Mouse (Mus musculus) retina, postnatal 7 days (tissue): ENCODE measurements around the gene Aggf1.

ENCODE experiments used
- DNase-seq: peaks from one replicate; pipeline ENCODE4 v3.0.0-alpha.2; 2012; ENCODE audit warnings: low read depth, low spot score

The Aggf1 gene

GRCm38 (mm10) chr13:95332086-95332899 lies 42.9 kb downstream of the Aggf1 start:
- no peak for DNase-seq

- no peak for DNase-seq
Observed at GRCm38 (mm10) chr13:95330507-95330906, 44.6 kb downstream of the Aggf1 start.

- DNase-seq, result no peak
Observed at GRCm38 (mm10) chr13:95328767-95329166, 46.4 kb downstream of the Aggf1 start.

- no peak for DNase-seq
Observed at GRCm38 (mm10) chr13:95327345-95327741, 47.8 kb downstream of the Aggf1 start.

DNA sequence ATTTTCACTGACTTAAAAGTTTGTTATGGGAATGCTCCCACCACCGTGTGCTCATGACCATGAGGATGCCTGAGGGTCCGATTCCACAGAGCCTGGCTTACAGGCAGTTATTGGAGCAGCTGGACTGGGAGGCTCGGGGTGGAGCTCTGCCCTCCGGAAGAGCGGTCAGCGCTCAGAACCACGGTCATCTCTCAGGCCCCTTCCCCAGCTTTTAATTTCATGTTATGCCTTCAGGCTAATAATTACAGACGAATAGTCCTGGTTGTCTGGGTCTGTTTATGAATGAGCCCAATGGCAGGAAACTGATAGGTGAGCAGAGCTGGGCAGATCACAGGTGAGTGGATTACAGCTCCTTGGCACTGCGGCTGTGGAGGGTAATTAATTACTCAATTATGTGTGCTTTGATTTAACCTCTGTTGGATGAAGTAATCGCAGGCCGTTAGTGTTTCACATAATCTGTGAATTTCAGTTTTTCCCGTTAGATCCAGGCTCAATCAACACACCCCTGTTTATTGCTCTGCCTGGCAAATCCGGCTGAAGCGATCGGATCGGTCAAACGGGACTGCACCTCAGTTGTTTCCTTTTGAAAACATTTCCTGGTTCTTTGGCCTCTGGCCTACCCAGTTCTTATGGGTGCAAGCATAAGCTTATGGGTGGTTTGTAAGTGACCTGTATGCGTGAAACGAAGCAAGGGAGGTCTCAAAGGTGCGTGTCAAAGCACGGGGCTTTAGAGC lies 48.4 kb downstream of the Aggf1 start:
- no peak for DNase-seq

DNA sequence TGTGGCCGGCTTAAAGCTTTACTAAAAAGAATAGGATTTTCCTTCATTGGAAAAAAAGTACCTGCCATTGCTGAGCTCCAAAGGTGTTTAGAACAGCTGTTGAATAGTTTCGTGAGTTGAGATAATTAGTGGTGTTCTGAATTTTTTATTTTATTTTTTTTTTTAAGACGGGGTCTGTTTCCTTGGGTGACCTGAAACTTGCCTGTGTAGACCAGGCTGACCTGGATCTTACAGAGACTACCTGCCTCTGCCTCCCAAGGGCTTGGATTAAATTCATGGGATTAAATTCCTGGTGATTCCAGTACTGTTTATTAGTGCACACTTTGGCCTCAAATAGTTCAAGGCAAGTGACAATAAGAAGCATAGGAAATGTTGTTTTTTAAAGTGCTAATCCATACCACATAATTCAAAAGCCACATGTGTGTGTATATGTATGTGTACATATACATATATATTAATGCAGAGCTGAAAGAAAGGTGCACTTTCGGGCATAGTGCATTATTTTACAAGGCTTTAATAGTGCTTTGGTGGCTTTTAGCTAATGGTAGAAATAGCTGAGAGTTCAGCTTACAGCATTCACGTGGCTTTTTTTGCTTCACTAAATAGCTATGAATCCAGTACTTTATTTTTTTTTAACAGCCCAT lies 49.1 kb downstream of the Aggf1 start:
- DNase-seq, result no peak

DNA sequence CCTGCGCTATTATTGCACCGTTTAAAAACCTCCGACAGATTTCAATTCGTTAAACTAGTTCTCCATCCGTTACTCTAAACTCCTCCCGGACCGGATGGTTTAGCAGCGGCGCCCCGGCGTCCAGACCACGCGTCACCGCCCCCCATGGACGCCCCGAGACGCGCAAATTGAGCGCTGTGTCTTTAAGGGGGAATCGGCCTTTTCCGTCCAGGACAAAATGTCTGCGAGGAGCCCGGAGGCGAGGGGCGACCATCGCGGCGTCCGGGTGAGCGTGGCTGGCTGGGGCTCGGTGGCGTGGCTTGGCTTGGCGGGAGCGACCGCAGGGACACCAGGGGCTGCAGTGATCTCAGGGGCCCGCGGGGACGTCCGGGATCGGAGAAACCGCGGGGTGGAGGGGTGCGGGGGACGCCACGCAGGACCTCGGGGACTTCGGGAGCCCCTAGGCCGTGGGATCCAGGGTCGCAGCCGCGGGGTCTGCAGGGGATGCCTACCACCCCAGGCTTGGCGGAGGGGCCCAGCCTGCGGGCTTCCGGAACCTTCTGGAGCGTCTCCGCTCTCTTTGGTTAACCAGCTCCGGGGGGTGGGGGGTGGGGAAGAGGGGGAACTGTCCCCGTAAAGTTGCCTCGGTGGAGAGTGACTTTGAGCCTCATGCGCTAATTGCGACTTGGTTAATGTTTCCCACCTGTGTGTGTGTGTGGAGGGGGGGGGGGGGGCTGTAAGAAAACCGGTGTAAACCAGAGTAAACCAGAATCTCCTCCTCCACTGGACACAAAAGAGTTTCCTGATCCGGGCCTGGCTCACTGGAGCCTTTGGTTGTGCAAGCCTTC lies 49.9 kb downstream of the Aggf1 start:
- peak; percentile 50 for DNase-seq

- no peak for DNase-seq
Observed at GRCm38 (mm10) chr13:95324626-95325079, 50.5 kb downstream of the Aggf1 start.

DNA sequence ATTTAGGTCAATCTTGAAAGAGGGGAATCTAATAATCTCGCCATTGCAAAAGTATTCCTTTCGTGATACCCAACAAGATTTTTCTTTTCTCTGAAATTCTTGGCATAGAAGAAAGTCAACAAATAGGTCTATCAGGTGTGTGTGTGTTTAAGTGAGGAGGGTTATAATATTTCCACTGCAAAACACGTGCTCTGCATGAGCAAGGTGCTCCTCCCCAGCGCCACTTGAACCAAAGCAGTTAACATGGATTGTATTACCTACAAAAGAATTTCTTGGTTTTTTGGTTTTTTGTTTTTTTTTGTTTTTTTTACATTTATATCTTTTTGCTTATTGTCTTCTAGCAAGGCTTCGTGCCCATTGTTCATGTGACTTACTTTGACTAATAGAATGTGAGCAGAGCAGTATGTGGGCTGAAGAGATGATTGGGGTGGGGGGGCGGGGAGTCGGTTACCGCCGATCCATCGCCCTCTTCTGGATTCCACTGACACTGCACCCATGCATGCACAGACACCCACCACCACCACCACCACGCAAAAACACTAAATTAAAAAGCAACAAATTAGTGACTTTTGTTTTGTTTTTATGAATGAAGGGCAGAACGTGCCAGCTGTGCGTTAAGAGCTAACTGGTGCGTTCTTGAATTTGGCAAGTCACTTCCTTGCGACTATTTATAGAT lies 51.1 kb downstream of the Aggf1 start:
- DNase-seq, result peak; percentile 39

- no peak for DNase-seq
Observed at GRCm38 (mm10) chr13:95323400-95323799, 51.8 kb downstream of the Aggf1 start, which contains the start of gene Zbed3. Gene Zbed3, plus strand, starts transcription at chr13:95323612.

GRCm38 (mm10) chr13:95320451-95320850 lies 54.7 kb downstream of the Aggf1 start:
- no peak for DNase-seq

- no peak for DNase-seq
Observed at GRCm38 (mm10) chr13:95319153-95319552, 56.0 kb downstream of the Aggf1 start.

DNA sequence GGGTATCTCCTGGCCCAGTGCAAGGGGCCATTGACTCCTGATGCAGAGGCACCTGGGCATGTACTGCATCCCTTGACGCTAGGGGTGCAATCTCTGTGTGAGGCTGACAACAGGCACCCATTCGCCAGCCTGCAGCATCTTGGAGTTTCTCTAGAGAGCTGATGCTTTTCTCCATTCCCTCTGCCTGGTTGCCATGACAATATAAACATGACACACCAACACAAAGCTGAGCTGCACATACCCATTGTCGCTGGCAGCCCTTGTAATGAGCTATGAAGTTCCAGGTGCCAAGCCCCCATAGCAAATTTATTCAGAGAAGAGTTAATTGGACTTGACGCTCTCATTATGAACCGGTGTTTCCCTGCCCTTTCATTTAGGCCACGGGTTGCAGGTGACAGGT lies 63.1 kb downstream of the Aggf1 start:
- no peak for DNase-seq

GRCm38 (mm10) chr13:95307100-95307655 lies 68.0 kb downstream of the Aggf1 start:
- no peak for DNase-seq

- DNase-seq, result no peak
Observed at GRCm38 (mm10) chr13:95306596-95306995, 68.6 kb downstream of the Aggf1 start.
